Mouse (Mus musculus) E14TG2a.4 (cell line): ENCODE data around the gene Lmnb2.

Experiments
- CTCF ChIP-seq: conservative IDR thresholded peaks from 2 replicates; pipeline ENCODE4 v1.5.1; 2014; ENCODE audit warnings: low read length
- NANOG ChIP-seq: IDR thresholded peaks from 2 replicates; pipeline ENCODE4 v1.6.1; 2014; ENCODE audit warnings: borderline replicate concordance, low read length, mixed read lengths
- POU5F1 ChIP-seq: IDR thresholded peaks from 2 replicates; pipeline ENCODE4 v1.6.1; 2014; ENCODE audit warnings: low read length, borderline replicate concordance

GRCm38 (mm10) chr10:80871581-80871980, 46.5 kb downstream of the Lmnb2 start, which contains the start of gene Tmprss9:
- no peak for TF ChIP-seq CTCF
- no peak for TF ChIP-seq POU5F1
- no peak for TF ChIP-seq NANOG
